Mouse (Mus musculus): ENCODE data around the gene Sec1. TPM values are rescaled to one million over a fixed set of nuclear protein-coding genes. Genes with fewer than 3 reads are reported as not detected.

The Sec1 gene
- total and polyA plus RNA-seq, 3 experiments = 0.16 to 0.25 (median 0.16) TPM

GRCm38 (mm10) chr7:45630064-45630907 is 63.9 kb downstream of the Sec1 start:
- intact Hi-C loops (cut with DNase I) = no loop called here
- Histone ChIP-seq H3K27me3 (ENCODE audit: control insufficient read depth, insufficient read depth, low read length) (no peaks in the 10 kb centered on the region), H3K9ac (ENCODE audit: low read depth, low read length) (peak overlapping the region; percentile 37; the same call in 1 of the 2 replicates), H3K79me2 (replicated peaks; ENCODE audit: control insufficient read depth, insufficient read depth, low read length) (no peaks in the 10 kb centered on the region; the same call in 1 of the 2 replicates), H3K4me1 (ENCODE audit: control insufficient read depth, insufficient read depth, low read length) (peaks cover 9% of the 10 kb centered on the region), H3K27ac (peak overlapping the region; percentile 42), H3K36me3 (ENCODE audit: control insufficient read depth, insufficient read depth, low read length) (peaks cover 15% of the 10 kb centered on the region), H3K4me3 (peak overlapping the region; percentile 20; the same call in 1 of the 2 replicates)
- peak in 1 of 2 experiments; percentile 26 for DNase-seq
- no peak for TF ChIP-seq CTCF (IDR thresholded peaks at IDR 0.05)
- TF ChIP-seq POLR2A (IDR thresholded peaks at IDR 0.05; ENCODE audit: insufficient read depth, low read depth, low read length) = no peak
- TF ChIP-seq EP300 (IDR thresholded peaks at IDR 0.05; ENCODE audit: insufficient read depth, low read depth, low read length) = no peak
- WGBS = 59% methylated on average over 23 of the region's 23 CpGs

DNA sequence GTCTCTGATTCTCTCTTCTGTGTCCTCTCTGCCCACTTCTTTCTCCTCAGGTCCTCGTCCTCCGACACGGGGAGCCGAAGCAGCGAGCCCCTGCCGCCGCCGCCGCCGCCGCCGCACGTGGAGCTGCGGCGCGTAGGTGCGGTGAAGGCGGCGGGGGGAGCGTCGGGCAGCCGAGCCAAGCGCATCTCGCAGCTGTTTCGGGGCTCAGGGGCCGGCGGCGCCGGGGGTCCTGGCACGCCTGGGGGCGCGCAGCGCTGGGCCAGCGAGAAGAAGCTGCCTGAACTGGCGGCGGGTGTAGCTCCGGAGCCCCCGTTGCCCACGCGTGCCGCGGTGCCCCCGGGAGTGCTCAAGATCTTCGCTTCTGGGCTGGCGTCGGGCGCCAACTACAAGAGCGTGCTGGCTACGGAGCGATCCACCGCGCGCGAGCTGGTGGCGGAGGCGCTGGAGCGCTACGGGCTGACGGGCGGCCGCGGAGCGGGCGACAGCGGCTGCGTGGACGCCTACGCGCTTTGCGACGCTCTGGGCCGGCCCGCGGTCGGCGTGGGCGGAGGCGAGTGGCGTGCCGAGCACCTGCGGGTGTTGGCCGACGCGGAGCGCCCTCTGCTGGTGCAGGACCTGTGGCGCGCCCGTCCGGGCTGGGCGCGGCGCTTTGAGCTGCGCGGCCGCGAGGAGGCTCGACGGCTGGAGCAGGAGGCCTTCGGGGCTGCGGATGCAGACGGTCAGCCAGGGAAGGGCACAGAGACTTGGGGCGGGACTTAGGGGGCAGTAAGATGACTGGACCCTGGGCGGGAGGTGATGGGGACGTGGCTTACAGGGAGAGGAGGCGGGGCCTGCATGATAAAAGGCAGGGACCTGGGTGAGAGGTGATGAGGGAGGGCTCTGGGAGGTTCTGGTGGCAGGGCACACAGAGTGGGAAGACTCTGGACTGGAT is 65.6 kb downstream of the Sec1 start:
- Histone ChIP-seq H3K79me2 (replicated peaks; ENCODE audit: control insufficient read depth, insufficient read depth, low read length) (no peaks in the 10 kb centered on the region; the same call in 1 of the 2 replicates), H3K36me3 (ENCODE audit: control insufficient read depth, insufficient read depth, low read length) (peaks cover 15% of the 10 kb centered on the region), H3K9ac (ENCODE audit: low read depth, low read length) (peak overlapping the region; percentile 78), H3K27me3 (ENCODE audit: control insufficient read depth, insufficient read depth, low read length) (no peaks in the 10 kb centered on the region), H3K27ac (peak overlapping the region; percentile 96), H3K4me3 (peak overlapping the region; percentile 65), H3K4me1 (ENCODE audit: control insufficient read depth, insufficient read depth, low read length) (peaks cover 3% of the 10 kb centered on the region)
- intact Hi-C loops (cut with DNase I) = loop anchor here (1.0 kb wide), 1 partner anchor 54 kb away; no protein-coding TSS in a partner anchor
- DNase-seq = peak; percentile 92 to 93
- 2% methylated on average over 102 of the region's 105 CpGs for WGBS
- peak; percentile 55; the same call in 1 of the 2 replicates for TF ChIP-seq POLR2A (IDR thresholded peaks at IDR 0.05; ENCODE audit: insufficient read depth, low read depth, low read length)
- TF ChIP-seq EP300 (IDR thresholded peaks at IDR 0.05; ENCODE audit: insufficient read depth, low read depth, low read length) = 0 out of 2 replicates have a peak, but pooled peaks have one; percentile 48
- TF ChIP-seq CTCF (IDR thresholded peaks at IDR 0.05) = no peak; the same call in 1 of the 2 replicates

Other genes starting within 250 kb of the Sec1 start
Only the 30 nearest of the 34 such genes appear.
- not detected for gene Tulp2, start 212.5 kb downstream of the Sec1 start, total RNA-seq (2021)
- gene Tulp2, start 212.5 kb downstream of the Sec1 start, polyA plus RNA-seq (2012; rRNA removed) = 0.20 and 0.27 TPM in 2 replicates
- 1 to 10 TPM; 4.8 to 8.1 TPM for gene Gm45808, start 207.6 kb downstream of the Sec1 start, total RNA-seq (2021)
- gene Gm45808, start 207.6 kb downstream of the Sec1 start, polyA plus RNA-seq (2012; rRNA removed) = 1.6 and 2.5 TPM in 2 replicates
- 1 to 10 TPM; 8.2 to 8.9 TPM for gene Dhdh, start 205.6 kb downstream of the Sec1 start, total RNA-seq (2021)
- 6.4 and 10.1 TPM in 2 replicates for gene Dhdh, start 205.6 kb downstream of the Sec1 start, polyA plus RNA-seq (2012; rRNA removed)
- gene Nucb1, start 184.0 kb downstream of the Sec1 start, total RNA-seq (2021) = 100 to 1,000 TPM; 132 to 152 TPM
- gene Nucb1, start 184.0 kb downstream of the Sec1 start, polyA plus RNA-seq (2012; rRNA removed) = 158 and 177 TPM in 2 replicates
- gene Ppp1r15a, start 168.1 kb downstream of the Sec1 start, total RNA-seq (2021) = 10 to 100 TPM; 27.3 to 29.6 TPM
- gene Ppp1r15a, start 168.1 kb downstream of the Sec1 start, polyA plus RNA-seq (2012; rRNA removed) = 20.9 and 36.0 TPM in 2 replicates
- 1 to 10 TPM; 2.9 to 3.2 TPM for gene Plekha4, start 168.1 kb downstream of the Sec1 start, total RNA-seq (2021)
- gene Plekha4, start 168.1 kb downstream of the Sec1 start, polyA plus RNA-seq (2012; rRNA removed) = 6.7 and 7.2 TPM in 2 replicates
- gene Hsd17b14, start 139.5 kb downstream of the Sec1 start, total RNA-seq (2021) = under 1 TPM in 1 of 2 experiments, not detected in 1; 0.76 TPM
- gene Hsd17b14, start 139.5 kb downstream of the Sec1 start, polyA plus RNA-seq (2012; rRNA removed) = 0.45 and 0.47 TPM in 2 replicates
- 100 to 1,000 TPM; 219 to 306 TPM for gene Bcat2, start 124.2 kb downstream of the Sec1 start, total RNA-seq (2021)
- 142 and 198 TPM in 2 replicates for gene Bcat2, start 124.2 kb downstream of the Sec1 start, polyA plus RNA-seq (2012; rRNA removed)
- gene Fgf21, start 78.9 kb downstream of the Sec1 start, total RNA-seq (2021) = not detected
- gene Fgf21, start 78.9 kb downstream of the Sec1 start, polyA plus RNA-seq (2012; rRNA removed) = not detected in 2 replicates
- gene Fut1, start 77.1 kb downstream of the Sec1 start, total RNA-seq (2021) = not detected
- gene Fut1, start 77.1 kb downstream of the Sec1 start, polyA plus RNA-seq (2012; rRNA removed) = 0.25 TPM in 1 of 2 replicates, not detected in the other
- gene Izumo1, start 72.6 kb downstream of the Sec1 start, total RNA-seq (2021) = under 1 TPM; 0.26 to 0.27 TPM
- 0.29 and 0.70 TPM in 2 replicates for gene Izumo1, start 72.6 kb downstream of the Sec1 start, polyA plus RNA-seq (2012; rRNA removed)
- gene Rasip1, start 66.9 kb downstream of the Sec1 start, total RNA-seq (2021) = 10 to 100 TPM; 25.0 to 25.5 TPM
- 30.5 and 30.9 TPM in 2 replicates for gene Rasip1, start 66.9 kb downstream of the Sec1 start, polyA plus RNA-seq (2012; rRNA removed)
- gene Mamstr, start 54.4 kb downstream of the Sec1 start, total RNA-seq (2021) = 1 to 10 TPM; 3.8 to 4.0 TPM
- 11.3 and 12.0 TPM in 2 replicates for gene Mamstr, start 54.4 kb downstream of the Sec1 start, polyA plus RNA-seq (2012; rRNA removed)
- gene Fut2, start 28.0 kb downstream of the Sec1 start, total RNA-seq (2021) = under 1 TPM; 0.50 to 0.60 TPM
- 1.1 and 1.9 TPM in 2 replicates for gene Fut2, start 28.0 kb downstream of the Sec1 start, polyA plus RNA-seq (2012; rRNA removed)
- gene Ntn5, start 10.4 kb downstream of the Sec1 start, total RNA-seq (2021) = under 1 TPM; 0.18 to 0.26 TPM
- 0.47 TPM in 1 of 2 replicates, not detected in the other for gene Ntn5, start 10.4 kb downstream of the Sec1 start, polyA plus RNA-seq (2012; rRNA removed)
- 1 to 10 TPM; 5.2 to 6.8 TPM for gene Car11, start 5.4 kb upstream of the Sec1 start, total RNA-seq (2021)
- 10.6 and 14.4 TPM in 2 replicates for gene Car11, start 5.4 kb upstream of the Sec1 start, polyA plus RNA-seq (2012; rRNA removed)
- 100 to 1,000 TPM in 1 of 2 experiments, 1 to 10 TPM in 1; 6.4 to 134 TPM for gene Dbp, start 10.7 kb upstream of the Sec1 start, total RNA-seq (2021)
- gene Dbp, start 10.7 kb upstream of the Sec1 start, polyA plus RNA-seq (2012; rRNA removed) = 49.3 and 93.6 TPM in 2 replicates
- 100 to 1,000 TPM; 496 to 617 TPM for gene Rpl18, start 21.1 kb upstream of the Sec1 start, total RNA-seq (2021)
- 580 and 697 TPM in 2 replicates for gene Rpl18, start 21.1 kb upstream of the Sec1 start, polyA plus RNA-seq (2012; rRNA removed)
- 10 to 100 TPM; 15.9 to 18.2 TPM for gene Sphk2, start 23.6 kb upstream of the Sec1 start, total RNA-seq (2021)
- gene Sphk2, start 23.6 kb upstream of the Sec1 start, polyA plus RNA-seq (2012; rRNA removed) = 24.1 and 24.9 TPM in 2 replicates
- gene Fam83e, start 26.8 kb upstream of the Sec1 start, total RNA-seq (2021) = under 1 TPM; 0.13 to 0.34 TPM
- 0.64 and 1.1 TPM in 2 replicates for gene Fam83e, start 26.8 kb upstream of the Sec1 start, polyA plus RNA-seq (2012; rRNA removed)
- gene Spaca4, start 31.4 kb upstream of the Sec1 start, total RNA-seq (2021) = not detected
- not detected in 2 replicates for gene Spaca4, start 31.4 kb upstream of the Sec1 start, polyA plus RNA-seq (2012; rRNA removed)
- gene Lmtk3, start 89.3 kb upstream of the Sec1 start, total RNA-seq (2021) = under 1 TPM in 1 of 2 experiments, not detected in 1; 0.14 TPM
- gene Lmtk3, start 89.3 kb upstream of the Sec1 start, polyA plus RNA-seq (2012; rRNA removed) = 0.18 and 0.67 TPM in 2 replicates
- gene Sult2b1, start 90.3 kb upstream of the Sec1 start, total RNA-seq (2021) = not detected
- 0.08 TPM in 1 of 2 replicates, not detected in the other for gene Sult2b1, start 90.3 kb upstream of the Sec1 start, polyA plus RNA-seq (2012; rRNA removed)
- 10 to 100 TPM; 59.1 to 61.9 TPM for gene Cyth2, start 120.2 kb upstream of the Sec1 start, total RNA-seq (2021)
- gene Cyth2, start 120.2 kb upstream of the Sec1 start, polyA plus RNA-seq (2012; rRNA removed) = 27.3 and 33.0 TPM in 2 replicates
- gene Kcnj14, start 130.4 kb upstream of the Sec1 start, total RNA-seq (2021) = under 1 TPM; 0.66 to 0.89 TPM
- 0.78 and 35.7 TPM in 2 replicates for gene Kcnj14, start 130.4 kb upstream of the Sec1 start, polyA plus RNA-seq (2012; rRNA removed)
- gene Grwd1, start 136.5 kb upstream of the Sec1 start, total RNA-seq (2021) = 10 to 100 TPM; 11.8 to 13.1 TPM
- 9.1 and 9.4 TPM in 2 replicates for gene Grwd1, start 136.5 kb upstream of the Sec1 start, polyA plus RNA-seq (2012; rRNA removed)
- 100 to 1,000 TPM; 107 to 126 TPM for gene Kdelr1, start 178.4 kb upstream of the Sec1 start, total RNA-seq (2021)
- gene Kdelr1, start 178.4 kb upstream of the Sec1 start, polyA plus RNA-seq (2012; rRNA removed) = 254 and 344 TPM in 2 replicates
- gene Grin2d, start 184.0 kb upstream of the Sec1 start, total RNA-seq (2021) = under 1 TPM; 0.31 to 0.43 TPM
- gene Grin2d, start 184.0 kb upstream of the Sec1 start, polyA plus RNA-seq (2012; rRNA removed) = 0.56 and 0.92 TPM in 2 replicates
- gene Syngr4, start 202.3 kb upstream of the Sec1 start, total RNA-seq (2021) = not detected
- gene Syngr4, start 202.3 kb upstream of the Sec1 start, polyA plus RNA-seq (2012; rRNA removed) = 0.38 and 0.53 TPM in 2 replicates
- 100 to 1,000 TPM; 113 to 132 TPM for gene Tmem143, start 202.5 kb upstream of the Sec1 start, total RNA-seq (2021)
- 205 and 206 TPM in 2 replicates for gene Tmem143, start 202.5 kb upstream of the Sec1 start, polyA plus RNA-seq (2012; rRNA removed)

All from heart, adult 2 months (tissue).